Mouse (Mus musculus) common myeloid progenitor, adult 5-6 weeks (primary cell): ENCODE data around the gene Agbl5. TPM values are rescaled to one million over a fixed set of nuclear protein-coding genes. Genes with fewer than 3 reads are reported as not detected.
"Not testable (repeated sequence)": the region's sequence is repeated elsewhere in the genome, so short reads cannot be mapped to it uniquely, and the experiment has no call there.

Experiments
- ATAC-seq: replicated peaks from 2 replicates; pipeline ENCODE4 v1.8.0; 2016; ENCODE audit warnings: low read depth, mild to moderate bottlenecking, moderate TSS enrichment, inconsistent platforms; ENCODE audit not compliant: poor library complexity, severe bottlenecking
- total RNA-seq: library from RNA; stranded (forward); fragments of 200-1000, 187-1606 nt; gene quantifications from 2 replicates; pipeline ENCODE4 v1.2.3, GENCODE M21; 2017

Agbl5 gene
- total RNA-seq, result 16.1 and 30.6 TPM in 2 replicates

- ATAC-seq, result peak; percentile 59
These were observed at the start of gene Agbl5 for GRCm38 (mm10) chr5:30888337-30889087. Gene Agbl5, plus strand, starts transcription at chr5:30888694.

- ATAC-seq, result no peak
These were observed 48.8 kb upstream of the Agbl5 start for GRCm38 (mm10) chr5:30839731-30840130.

- no peak for ATAC-seq
These were observed 46.6 kb upstream of the Agbl5 start for GRCm38 (mm10) chr5:30841896-30842295.

- ATAC-seq, result no peak
These were observed 38.5 kb upstream of the Agbl5 start for GRCm38 (mm10) chr5:30849891-30850555.

- no peak for ATAC-seq
These were observed 38.0 kb upstream of the Agbl5 start for GRCm38 (mm10) chr5:30850556-30850925.

- no peak for ATAC-seq
These were observed 35.0 kb upstream of the Agbl5 start for GRCm38 (mm10) chr5:30853522-30853921.

- ATAC-seq, result no peak
These were observed 32.8 kb upstream of the Agbl5 start for GRCm38 (mm10) chr5:30855674-30856073.

- no peak; the same call in 1 of the 2 replicates for ATAC-seq
These were observed 32.4 kb upstream of the Agbl5 start for GRCm38 (mm10) chr5:30856124-30856523.

GRCm38 (mm10) chr5:30863852-30864251, 24.6 kb upstream of the Agbl5 start:
- ATAC-seq, result peak; percentile 65

GRCm38 (mm10) chr5:30864322-30864721, 24.2 kb upstream of the Agbl5 start:
- ATAC-seq, result no peak

GRCm38 (mm10) chr5:30866871-30867270, 21.6 kb upstream of the Agbl5 start:
- 0 out of 2 replicates have a peak, but pooled peaks have one; percentile 31 for ATAC-seq

- ATAC-seq, result no peak
These were observed 20.8 kb upstream of the Agbl5 start, which contains the start of gene Tmem214 for GRCm38 (mm10) chr5:30867712-30868111. Gene Tmem214, plus strand, starts transcription at chr5:30868012.

GRCm38 (mm10) chr5:30868981-30869380, 19.5 kb upstream of the Agbl5 start:
- ATAC-seq, result no peak

- peak; percentile 96 for ATAC-seq
These were observed 18.9 kb upstream of the Agbl5 start for GRCm38 (mm10) chr5:30869405-30870130.

GRCm38 (mm10) chr5:30870131-30870406, 18.4 kb upstream of the Agbl5 start:
- no peak for ATAC-seq

GRCm38 (mm10) chr5:30872574-30872973, 15.9 kb upstream of the Agbl5 start:
- ATAC-seq, result no peak

GRCm38 (mm10) chr5:30874365-30874764, 14.1 kb upstream of the Agbl5 start:
- no peak for ATAC-seq

- ATAC-seq, result no peak
These were observed 9.9 kb upstream of the Agbl5 start for GRCm38 (mm10) chr5:30878616-30879015.

- ATAC-seq, result no peak
These were observed 9.0 kb upstream of the Agbl5 start for GRCm38 (mm10) chr5:30879347-30879943.

- not testable (repeated sequence) for ATAC-seq
These were observed 6.7 kb upstream of the Agbl5 start for GRCm38 (mm10) chr5:30881839-30882238.

GRCm38 (mm10) chr5:30886209-30886608, 2.3 kb upstream of the Agbl5 start:
- no peak for ATAC-seq
